Mouse (Mus musculus) embryonic facial prominence, embryonic 14.5 days (tissue): ENCODE measurements around the gene Cfap299. TPM values are rescaled to one million over a fixed set of nuclear protein-coding genes. Genes with fewer than 3 reads are reported as not detected.

Experiments
- microRNA counts: library from miRNA; unstranded; fragments of <30 nt; microRNA quantifications from one replicate; lab custom pipeline; 2017
- microRNA-seq: library from miRNA; unstranded; fragments of <30 nt; microRNA quantifications from one replicate; pipeline ENCODE4, GENCODE M21; 2016; ENCODE audit warnings: borderline number of aligned reads
- polyA plus RNA-seq: library from polyadenylated mRNA; unstranded; fragments of >200 nt; fragmentation: Nextera tagmentation; extraction: Ambion mirVana; gene quantifications from 2 replicates; pipeline ENCODE4 v1.2.1, GENCODE M21; 2014

Gene Cfap299
- polyA plus RNA-seq, 1 experiment from 2014 or later, result 1.9 TPM

MicroRNA genes within 50 kb of the gene (microRNA counts, 519-probe panel; counts per million panel counts)
- microRNA mmu-miR-703 (lab: Ali Mortazavi, UCI), result 19.3 counts per million

Small RNAs within 50 kb of the gene (microRNA-seq; reads per million reads assigned to microRNA genes)
- gene Mir703, result not detected

Other genes starting within 250 kb of the Cfap299 start
- gene Prdm8, start 162.1 kb upstream of the Cfap299 start, polyA plus RNA-seq, result 0.41 and 0.43 TPM in 2 replicates
- gene Fgf5, start 75.1 kb upstream of the Cfap299 start, polyA plus RNA-seq, result 1.6 and 1.7 TPM in 2 replicates
- not detected in 2 replicates for gene Gm11111, start 223.4 kb downstream of the Cfap299 start, polyA plus RNA-seq